Mouse (Mus musculus): ENCODE measurements around the gene Traf3ip1. TPM values are rescaled to one million over a fixed set of nuclear protein-coding genes. Genes with fewer than 3 reads are reported as not detected.
A peak's percentile ranks its signal among the peaks of the same experiment; 100 is the strongest.

The Traf3ip1 gene
- polyA plus RNA-seq, 1 experiment, result 20.1 TPM

DNA sequence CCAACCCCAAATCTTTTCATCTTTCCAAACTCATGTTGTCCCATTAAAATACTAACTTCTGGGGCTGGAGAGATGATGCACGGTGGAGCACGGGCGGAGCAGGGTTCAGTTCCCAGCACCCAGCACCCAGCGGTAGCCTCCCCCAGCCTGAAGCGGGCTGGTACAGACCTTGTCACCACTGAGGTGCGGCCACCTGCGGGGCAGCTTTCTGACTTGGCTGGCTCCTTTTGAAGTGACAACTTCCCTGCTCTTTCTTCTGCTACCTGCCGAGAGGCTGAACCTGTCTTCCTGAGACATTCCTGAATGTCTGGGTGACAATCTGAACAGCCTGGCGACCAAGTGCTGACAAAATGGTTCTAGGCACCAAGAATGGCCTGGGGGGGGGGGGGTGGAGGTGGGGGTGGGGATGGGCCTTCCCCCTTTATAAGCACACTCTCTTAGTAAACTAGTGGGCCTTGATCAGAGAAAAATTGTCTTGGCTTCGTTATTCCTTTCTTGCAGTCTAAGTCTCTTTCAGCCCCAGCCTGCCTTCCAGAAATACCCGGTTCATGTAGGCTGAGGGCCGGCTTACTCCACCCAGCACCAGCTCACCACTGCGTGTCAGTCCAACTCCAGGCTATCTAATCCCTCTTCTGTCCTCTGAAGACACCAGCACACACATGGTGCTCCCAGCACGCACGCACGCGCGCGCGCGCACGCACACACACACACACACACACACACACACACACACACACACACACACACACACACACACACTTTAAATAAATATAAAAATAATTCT lies 43.5 kb downstream of the Traf3ip1 start:
- no peak for TF ChIP-seq CTCF (IDR thresholded peaks at IDR 0.05; ENCODE audit: borderline replicate concordance, extremely low read depth, insufficient read depth, insufficient read length)
- DNase-seq (ENCODE audit: low read depth), result no peak

DNA sequence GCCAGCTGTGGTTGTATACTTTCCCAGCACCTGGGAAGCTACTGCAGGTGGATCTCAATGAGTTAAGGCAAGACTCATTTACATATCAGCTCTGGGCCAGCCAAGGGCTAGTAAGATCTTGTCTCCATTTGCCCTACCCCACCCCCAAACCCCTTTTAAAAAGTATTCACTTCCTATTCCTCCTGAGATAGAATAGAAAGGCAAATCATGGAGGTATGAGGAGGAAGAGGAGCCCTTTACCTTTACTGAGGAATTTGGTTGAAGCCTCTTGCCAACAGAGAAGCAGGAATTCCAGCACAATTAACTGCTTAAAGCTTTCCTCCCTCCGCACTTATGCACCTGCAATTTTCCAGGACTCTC lies 44.1 kb downstream of the Traf3ip1 start:
- DNase-seq (ENCODE audit: low read depth), result no peak
- no peak for TF ChIP-seq CTCF (IDR thresholded peaks at IDR 0.05; ENCODE audit: borderline replicate concordance, extremely low read depth, insufficient read depth, insufficient read length)
- TF ChIP-seq POLR2A (IDR thresholded peaks at IDR 0.05; ENCODE audit: borderline replicate concordance, extremely low read depth, insufficient read depth, insufficient read length, poor library complexity, severe bottlenecking), result no peak

DNA sequence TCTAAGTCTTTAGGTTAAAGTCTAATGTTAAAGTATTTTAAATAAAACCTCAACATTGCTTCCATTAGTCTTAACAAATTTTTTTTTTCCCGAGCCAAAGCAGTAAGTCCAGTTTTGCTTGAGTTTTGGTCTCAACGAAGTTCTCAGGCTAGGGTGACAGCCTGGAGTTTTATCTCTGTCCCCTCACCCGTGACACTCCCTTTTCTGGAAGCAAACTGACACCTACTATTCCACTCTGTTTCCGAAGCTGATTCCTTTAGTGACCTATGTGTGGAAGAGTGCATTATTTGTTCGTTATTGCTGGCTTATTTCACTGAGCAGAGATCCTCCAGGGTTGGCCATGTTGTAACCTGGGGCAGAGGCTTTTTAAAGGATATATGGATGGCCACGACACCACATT lies 44.8 kb downstream of the Traf3ip1 start:
- DNase-seq (ENCODE audit: low read depth), result no peak
- no peak for TF ChIP-seq CTCF (IDR thresholded peaks at IDR 0.05; ENCODE audit: borderline replicate concordance, extremely low read depth, insufficient read depth, insufficient read length)
- no peak for TF ChIP-seq POLR2A (IDR thresholded peaks at IDR 0.05; ENCODE audit: borderline replicate concordance, extremely low read depth, insufficient read depth, insufficient read length, poor library complexity, severe bottlenecking)

DNA sequence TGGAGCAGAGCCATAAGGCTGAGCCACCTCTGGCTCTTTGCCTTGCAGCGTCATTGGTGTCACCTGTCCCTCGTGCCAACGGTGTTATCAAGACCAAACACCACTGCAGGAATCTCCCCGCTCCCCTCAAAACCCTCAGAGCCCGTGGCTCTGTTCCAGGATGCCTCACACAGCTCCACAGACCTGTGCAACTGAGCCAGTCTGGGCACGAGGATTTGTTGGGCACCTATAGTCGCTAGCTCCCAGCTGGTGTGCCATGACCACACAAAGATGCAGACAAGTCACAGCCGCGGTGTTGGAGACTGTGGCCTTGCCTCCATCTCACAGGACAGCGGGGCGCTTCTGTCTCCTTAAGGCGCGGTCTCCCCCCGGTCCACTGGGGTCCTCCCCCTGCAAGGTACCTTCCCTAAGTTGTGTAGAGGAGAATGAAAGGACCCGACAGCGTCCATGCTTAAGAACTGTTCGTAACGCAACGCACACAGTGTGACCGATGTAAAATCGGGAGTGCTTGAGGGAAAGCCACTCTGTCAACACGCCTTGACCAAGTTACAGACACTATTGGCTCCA lies 45.3 kb downstream of the Traf3ip1 start:
- DNase-seq (ENCODE audit: low read depth), result no peak
- TF ChIP-seq POLR2A (IDR thresholded peaks at IDR 0.05; ENCODE audit: borderline replicate concordance, extremely low read depth, insufficient read depth, insufficient read length, poor library complexity, severe bottlenecking), result no peak
- TF ChIP-seq CTCF (IDR thresholded peaks at IDR 0.05; ENCODE audit: borderline replicate concordance, extremely low read depth, insufficient read depth, insufficient read length), result no peak

GRCm38 (mm10) chr1:91540271-91540826 lies 45.9 kb downstream of the Traf3ip1 start, which contains the start of gene Asb1:
Gene Asb1, plus strand, starts transcription at chr1:91540544.
- TF ChIP-seq CTCF (IDR thresholded peaks at IDR 0.05; ENCODE audit: borderline replicate concordance, extremely low read depth, insufficient read depth, insufficient read length) (peak; percentile 17; the same call in 1 of the 2 replicates), POLR2A (IDR thresholded peaks at IDR 0.05; ENCODE audit: borderline replicate concordance, extremely low read depth, insufficient read depth, insufficient read length, poor library complexity, severe bottlenecking) (peak; percentile 40; the same call in 1 of the 2 replicates)
- peak; percentile 99 for DNase-seq (ENCODE audit: low read depth)

DNA sequence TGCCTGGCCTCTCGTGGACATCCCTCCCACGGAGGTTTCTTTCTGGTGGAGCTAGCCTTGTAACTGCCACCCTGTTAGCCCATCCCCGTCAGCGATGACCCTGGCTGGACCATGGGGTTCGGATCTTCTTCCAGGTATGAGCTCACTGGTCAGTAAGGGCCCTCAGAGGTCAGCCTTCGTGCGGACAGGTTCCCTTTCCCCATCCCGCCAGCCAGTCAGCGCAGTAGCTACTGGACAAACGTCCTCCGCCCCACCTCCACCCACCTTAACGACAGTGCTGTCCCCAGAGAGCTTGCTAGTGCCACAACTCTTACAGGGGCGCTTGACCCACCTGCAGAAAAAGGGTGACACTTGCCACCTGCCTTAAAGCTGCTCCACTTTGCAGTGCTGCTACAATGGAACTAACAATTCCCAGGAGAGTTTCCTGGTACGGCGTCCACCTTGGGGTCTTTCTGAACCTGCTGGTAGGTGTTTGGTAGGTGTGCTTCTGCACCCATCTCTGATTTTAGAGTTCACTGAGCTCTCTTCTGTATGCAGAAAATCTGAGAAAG lies 46.7 kb downstream of the Traf3ip1 start:
- DNase-seq (ENCODE audit: low read depth), result no peak
- TF ChIP-seq POLR2A (IDR thresholded peaks at IDR 0.05; ENCODE audit: borderline replicate concordance, extremely low read depth, insufficient read depth, insufficient read length, poor library complexity, severe bottlenecking), result no peak
- TF ChIP-seq CTCF (IDR thresholded peaks at IDR 0.05; ENCODE audit: borderline replicate concordance, extremely low read depth, insufficient read depth, insufficient read length), result no peak

GRCm38 (mm10) chr1:91543974-91544373 lies 49.5 kb downstream of the Traf3ip1 start:
- TF ChIP-seq POLR2A (IDR thresholded peaks at IDR 0.05; ENCODE audit: borderline replicate concordance, extremely low read depth, insufficient read depth, insufficient read length, poor library complexity, severe bottlenecking), result no peak
- no peak for DNase-seq (ENCODE audit: low read depth)

GRCm38 (mm10) chr1:91545226-91545625 lies 50.8 kb downstream of the Traf3ip1 start:
- no peak for TF ChIP-seq POLR2A (IDR thresholded peaks at IDR 0.05; ENCODE audit: borderline replicate concordance, extremely low read depth, insufficient read depth, insufficient read length, poor library complexity, severe bottlenecking)
- no peak for TF ChIP-seq CTCF (IDR thresholded peaks at IDR 0.05; ENCODE audit: borderline replicate concordance, extremely low read depth, insufficient read depth, insufficient read length)
- no peak for DNase-seq (ENCODE audit: low read depth)

- no peak for TF ChIP-seq POLR2A (IDR thresholded peaks at IDR 0.05; ENCODE audit: borderline replicate concordance, extremely low read depth, insufficient read depth, insufficient read length, poor library complexity, severe bottlenecking)
- DNase-seq (ENCODE audit: low read depth), result peak; percentile 57
Measured at GRCm38 (mm10) chr1:91547567-91547966, 53.1 kb downstream of the Traf3ip1 start.

DNA sequence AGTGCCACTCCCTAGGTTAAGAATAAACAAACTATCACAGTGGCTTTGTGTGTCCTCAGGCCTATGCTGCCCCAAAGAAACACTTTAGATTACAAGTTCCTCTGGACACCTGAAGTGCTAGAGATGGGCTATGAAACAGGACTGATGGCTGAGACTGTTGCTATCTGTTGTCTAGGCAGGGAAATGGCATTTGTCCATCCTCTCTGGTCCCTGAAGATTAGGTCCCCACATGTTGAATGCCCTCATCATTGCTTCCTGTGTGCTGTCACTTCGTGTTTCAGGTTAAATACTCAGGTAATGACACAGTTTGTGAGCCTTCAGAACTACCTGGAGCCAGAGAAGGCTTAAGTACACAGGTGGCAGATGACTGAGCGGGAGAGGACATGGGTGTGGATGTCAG lies 54.6 kb downstream of the Traf3ip1 start:
- TF ChIP-seq CTCF (IDR thresholded peaks at IDR 0.05; ENCODE audit: borderline replicate concordance, extremely low read depth, insufficient read depth, insufficient read length) (no peak), POLR2A (IDR thresholded peaks at IDR 0.05; ENCODE audit: borderline replicate concordance, extremely low read depth, insufficient read depth, insufficient read length, poor library complexity, severe bottlenecking) (no peak)
- no peak for DNase-seq (ENCODE audit: low read depth)

DNA sequence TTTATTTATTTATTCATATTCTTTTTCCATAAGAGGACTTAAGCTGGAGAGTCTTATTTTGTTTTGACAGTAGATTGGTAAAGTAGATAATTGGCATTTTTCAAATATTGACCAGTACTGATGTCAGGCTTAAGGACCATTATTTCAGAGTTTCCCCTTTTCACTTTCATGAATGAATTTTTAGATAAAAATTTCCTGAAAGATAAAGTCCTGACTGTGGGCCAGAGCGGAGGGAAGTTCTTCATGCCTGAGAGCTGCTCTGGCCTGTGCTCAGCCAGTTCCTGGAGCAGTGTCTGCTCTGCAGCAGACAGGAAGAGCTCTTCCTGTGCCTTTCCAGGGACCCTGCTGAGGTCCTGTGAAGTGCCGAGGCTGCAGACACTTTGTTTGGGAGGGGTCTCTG lies 62.7 kb downstream of the Traf3ip1 start:
- no peak for DNase-seq (ENCODE audit: low read depth)
- TF ChIP-seq CTCF (IDR thresholded peaks at IDR 0.05; ENCODE audit: borderline replicate concordance, extremely low read depth, insufficient read depth, insufficient read length) (no peak), POLR2A (IDR thresholded peaks at IDR 0.05; ENCODE audit: borderline replicate concordance, extremely low read depth, insufficient read depth, insufficient read length, poor library complexity, severe bottlenecking) (no peak)

DNA sequence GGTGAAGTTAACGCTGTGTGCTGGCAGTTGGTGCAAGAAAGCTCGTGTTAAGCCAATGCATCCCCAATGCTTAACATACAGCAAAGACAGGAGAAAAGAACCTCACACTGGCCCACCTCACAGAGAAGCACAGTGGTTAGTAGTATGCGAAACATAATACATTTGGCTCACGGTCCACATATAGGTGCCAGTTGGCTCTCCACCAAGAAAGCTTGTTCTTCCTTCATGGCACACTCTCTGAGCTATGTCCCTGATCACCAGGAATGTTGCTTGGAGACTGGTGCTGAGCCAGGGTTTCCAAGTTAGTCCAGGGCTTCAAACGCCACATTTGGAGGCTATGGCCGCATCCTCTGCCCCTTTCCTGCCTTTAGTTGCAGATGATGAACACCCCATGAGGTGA lies 66.8 kb downstream of the Traf3ip1 start:
- no peak for TF ChIP-seq CTCF (IDR thresholded peaks at IDR 0.05; ENCODE audit: borderline replicate concordance, extremely low read depth, insufficient read depth, insufficient read length)
- TF ChIP-seq POLR2A (IDR thresholded peaks at IDR 0.05; ENCODE audit: borderline replicate concordance, extremely low read depth, insufficient read depth, insufficient read length, poor library complexity, severe bottlenecking), result no peak

More for the DNA sequence above, 66.8 kb downstream of the Traf3ip1 start:
- peak; percentile 30 for DNase-seq (ENCODE audit: low read depth)

Data from brain, embryonic 14.5 days (tissue).